Mouse (Mus musculus): ENCODE measurements around the gene Gm5089. TPM values are rescaled to one million over a fixed set of nuclear protein-coding genes. Genes with fewer than 3 reads are reported as not detected.

Gene Gm5089
- total RNA-seq, 2 experiments from 2014 or later = not detected

DNA sequence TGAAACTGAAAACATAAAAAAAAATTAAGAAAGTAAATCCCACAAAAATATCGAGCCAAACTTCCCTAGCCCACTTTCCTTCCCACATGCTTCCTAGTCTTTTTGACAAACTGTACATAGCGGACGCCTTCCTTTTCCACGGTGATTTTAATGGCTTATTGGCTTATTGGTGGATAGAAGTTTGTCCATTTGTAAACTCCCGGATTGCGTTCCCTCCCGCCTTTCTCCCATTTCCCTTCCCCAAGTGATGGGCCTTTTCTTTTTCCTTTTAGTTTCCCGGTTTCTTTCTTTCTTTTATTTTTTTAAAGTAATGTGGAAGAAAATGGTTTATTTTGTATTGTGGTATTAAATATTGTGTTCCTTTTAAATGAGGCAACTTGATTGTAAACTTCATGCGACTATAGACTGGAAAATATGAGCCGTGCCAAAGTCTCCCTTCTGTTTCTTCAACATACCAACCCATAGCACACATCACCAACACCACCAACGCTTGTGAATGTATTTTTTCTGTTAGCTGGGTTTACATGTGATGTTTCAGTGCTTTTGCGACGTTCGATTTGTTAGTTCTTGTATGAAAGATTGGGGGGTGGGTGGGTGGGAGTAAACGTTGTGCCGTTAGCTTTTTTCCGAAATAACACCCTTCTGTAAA lies 28.7 kb upstream of the Gm5089 start:
- no peak for DNase-seq
- intact Hi-C loops (cut with DNase I; ENCODE audit: low total_unique reads) = loop anchor here (10.0 kb wide), 1 partner anchor 405 kb away; no protein-coding TSS in a partner anchor

DNA sequence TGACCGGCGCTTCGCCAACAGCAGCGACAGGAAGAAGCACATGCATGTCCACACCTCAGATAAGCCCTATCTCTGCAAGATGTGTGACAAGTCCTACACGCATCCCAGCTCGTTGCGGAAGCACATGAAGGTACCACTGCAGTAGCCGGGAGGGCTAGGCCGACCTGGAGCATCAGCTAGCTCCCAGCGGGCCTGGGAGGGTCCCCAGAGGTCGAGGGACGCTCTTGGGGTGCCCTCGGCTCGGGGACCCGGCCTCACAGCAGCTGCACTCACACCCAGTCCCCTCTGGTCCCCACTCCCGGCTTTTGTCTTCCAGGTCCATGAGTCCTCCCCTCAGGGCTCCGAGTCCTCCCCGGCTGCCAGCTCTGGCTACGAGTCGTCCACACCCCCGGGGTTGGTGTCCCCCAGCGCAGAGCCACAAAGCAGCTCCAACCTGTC lies 27.7 kb upstream of the Gm5089 start:
- no peak for DNase-seq
- intact Hi-C loops (cut with DNase I; ENCODE audit: low total_unique reads) = no loop called here

DNA sequence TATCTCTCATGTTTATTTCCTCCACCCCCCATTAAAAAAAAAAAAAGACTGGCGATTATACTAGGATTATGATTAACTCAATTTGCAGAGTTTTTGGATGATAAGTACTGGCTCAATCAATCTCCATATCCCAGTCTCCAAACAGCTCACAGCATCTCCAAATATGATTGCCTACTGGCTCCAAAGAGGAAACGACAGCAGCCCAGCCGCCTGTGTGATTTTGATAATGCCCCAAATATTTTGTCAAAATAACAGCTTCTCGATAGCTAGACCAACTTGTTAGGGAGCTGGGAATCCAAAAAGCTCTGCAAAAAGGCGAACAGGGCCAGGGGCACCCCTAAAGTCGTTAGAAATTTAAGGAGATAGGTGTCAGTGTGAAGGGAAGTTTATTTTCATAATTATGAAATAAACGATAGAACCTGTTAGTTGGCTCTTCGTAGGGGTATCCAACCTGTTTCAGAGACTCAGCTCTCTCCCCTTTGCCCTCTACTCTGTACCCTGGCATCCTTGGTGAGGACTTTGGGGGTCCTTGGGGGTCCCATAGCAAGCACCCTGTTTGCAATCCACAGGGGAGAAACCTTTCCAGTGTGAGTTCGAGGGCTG lies 27.2 kb upstream of the Gm5089 start:
- no peak for DNase-seq
- intact Hi-C loops (cut with DNase I; ENCODE audit: low total_unique reads) = no loop called here

DNA sequence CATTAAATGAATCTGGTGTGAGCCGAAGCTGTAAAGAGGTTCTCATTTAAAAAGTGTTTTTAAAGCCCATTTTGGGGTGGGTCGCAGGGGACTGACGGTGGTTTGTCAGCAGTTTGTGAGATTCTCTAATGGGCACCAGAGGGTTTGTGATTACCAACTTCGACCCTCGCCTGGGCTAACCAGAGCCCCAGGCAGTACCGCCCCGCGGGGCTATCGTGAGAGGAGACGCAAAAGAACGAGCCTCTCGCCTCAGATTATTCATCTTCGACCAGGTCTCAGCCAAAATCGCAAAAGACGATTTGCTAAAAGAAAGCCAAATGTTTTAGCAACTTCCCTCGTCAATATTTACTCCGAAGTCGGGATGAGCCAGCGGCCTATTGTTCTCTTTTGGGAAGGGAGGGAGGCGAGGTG lies 26.4 kb upstream of the Gm5089 start:
- no peak for DNase-seq
- intact Hi-C loops (cut with DNase I; ENCODE audit: low total_unique reads) = no loop called here

DNA sequence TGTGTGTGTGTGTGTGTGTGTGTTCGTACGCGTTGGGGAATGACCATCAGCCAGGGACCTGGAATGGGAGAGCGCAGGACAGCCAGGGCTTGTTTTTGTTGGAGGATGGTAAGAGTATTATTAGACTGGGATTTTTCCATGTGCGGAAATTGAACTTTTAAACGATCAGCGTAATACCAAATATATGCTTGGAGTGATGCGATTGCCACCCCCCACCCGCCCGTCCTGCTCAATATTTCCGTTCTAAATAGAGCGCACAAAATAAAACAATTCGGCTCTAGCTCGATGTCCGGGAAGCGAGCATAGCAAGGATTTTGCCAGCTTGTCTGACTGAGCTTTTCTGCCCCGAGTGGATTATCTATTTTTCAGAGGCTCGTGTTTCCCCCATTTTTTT lies 25.9 kb upstream of the Gm5089 start:
- no peak for DNase-seq
- intact Hi-C loops (cut with DNase I; ENCODE audit: low total_unique reads) = no loop called here

DNA sequence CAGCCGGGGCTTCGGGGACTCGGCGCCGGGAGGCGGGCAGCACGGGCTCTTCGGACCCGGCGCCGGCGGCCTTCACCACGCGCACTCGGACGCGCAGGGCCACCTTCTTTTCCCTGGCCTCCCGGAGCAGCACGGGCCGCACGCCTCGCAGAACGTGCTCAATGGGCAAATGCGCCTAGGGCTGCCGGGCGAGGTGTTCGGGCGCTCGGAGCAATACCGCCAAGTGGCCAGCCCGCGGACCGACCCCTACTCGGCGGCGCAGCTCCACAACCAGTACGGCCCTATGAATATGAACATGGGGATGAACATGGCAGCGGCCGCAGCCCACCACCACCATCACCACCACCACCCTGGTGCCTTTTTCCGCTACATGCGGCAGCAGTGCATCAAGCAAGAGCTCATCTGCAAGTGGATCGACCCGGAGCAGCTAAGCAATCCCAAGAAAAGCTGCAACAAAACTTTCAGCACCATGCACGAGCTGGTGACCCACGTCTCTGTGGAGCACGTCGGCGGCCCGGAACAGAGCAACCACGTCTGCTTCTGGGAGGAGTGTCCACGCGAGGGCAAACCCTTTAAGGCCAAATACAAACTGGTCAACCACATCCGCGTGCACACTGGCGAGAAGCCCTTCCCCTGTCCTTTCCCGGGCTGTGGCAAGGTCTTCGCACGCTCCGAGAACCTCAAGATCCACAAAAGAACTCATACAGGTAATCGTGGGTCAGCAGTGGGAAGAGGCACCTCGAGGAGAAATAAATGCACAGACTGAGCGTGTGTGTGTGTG lies 25.3 kb upstream of the Gm5089 start:
- DNase-seq = no peak
- intact Hi-C loops (cut with DNase I; ENCODE audit: low total_unique reads) = no loop called here

DNA sequence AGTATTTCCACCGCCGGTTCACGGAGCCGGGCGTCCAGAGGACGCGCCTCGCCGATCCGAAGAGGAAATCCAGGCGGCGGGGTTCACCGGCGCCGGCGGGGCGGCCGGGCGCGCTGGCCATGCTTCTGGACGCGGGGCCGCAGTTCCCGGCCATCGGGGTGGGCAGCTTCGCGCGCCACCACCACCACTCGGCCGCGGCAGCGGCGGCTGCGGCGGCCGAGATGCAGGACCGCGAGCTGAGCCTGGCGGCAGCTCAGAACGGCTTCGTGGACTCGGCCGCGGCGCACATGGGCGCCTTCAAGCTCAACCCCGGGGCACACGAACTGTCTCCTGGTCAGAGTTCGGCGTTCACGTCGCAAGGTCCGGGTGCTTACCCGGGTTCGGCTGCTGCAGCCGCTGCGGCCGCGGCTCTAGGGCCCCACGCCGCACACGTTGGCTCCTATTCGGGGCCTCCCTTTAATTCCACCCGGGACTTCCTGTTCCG lies 24.7 kb upstream of the Gm5089 start:
- intact Hi-C loops (cut with DNase I; ENCODE audit: low total_unique reads) = no loop called here
- no peak for DNase-seq

DNA sequence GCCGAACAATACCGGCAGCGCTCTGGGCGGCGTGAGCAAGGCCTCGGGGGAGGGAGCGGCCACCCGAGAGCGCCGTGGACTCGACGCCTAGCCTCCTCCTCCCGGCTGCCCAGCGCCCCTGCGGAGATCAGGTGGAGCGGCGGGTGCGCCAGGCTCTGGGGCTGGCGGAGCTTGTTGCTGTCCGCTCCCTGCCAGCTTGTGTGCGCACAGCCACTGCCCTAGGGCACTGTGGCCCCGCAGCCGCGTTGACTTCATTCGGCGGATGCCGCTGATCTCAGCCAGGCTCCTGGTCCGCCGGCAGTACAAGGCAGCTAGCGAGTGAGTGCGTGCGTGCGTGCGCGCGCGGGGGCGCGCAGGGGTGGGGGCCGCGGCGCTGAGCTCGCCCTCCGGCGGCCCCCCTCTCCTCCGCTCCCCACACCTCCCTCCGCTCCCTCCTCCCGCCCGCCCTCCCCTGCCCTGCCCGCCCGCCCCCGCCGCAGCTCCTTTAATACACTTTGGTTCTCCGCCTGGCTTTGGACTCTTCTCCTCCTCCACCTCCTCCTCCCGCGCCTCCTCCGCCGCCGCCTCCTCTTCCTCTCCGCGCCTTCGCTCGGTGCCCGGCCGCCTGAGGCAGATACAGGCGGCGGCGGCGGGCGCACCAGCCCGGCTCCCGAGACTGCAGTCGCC lies 24.1 kb upstream of the Gm5089 start, which contains the start of gene Zic2:
Gene Zic2 (plus strand): TSS at position 545 of the 666 bp plus-strand sequence.
- intact Hi-C loops (cut with DNase I; ENCODE audit: low total_unique reads) = no loop called here
- DNase-seq = no peak

DNA sequence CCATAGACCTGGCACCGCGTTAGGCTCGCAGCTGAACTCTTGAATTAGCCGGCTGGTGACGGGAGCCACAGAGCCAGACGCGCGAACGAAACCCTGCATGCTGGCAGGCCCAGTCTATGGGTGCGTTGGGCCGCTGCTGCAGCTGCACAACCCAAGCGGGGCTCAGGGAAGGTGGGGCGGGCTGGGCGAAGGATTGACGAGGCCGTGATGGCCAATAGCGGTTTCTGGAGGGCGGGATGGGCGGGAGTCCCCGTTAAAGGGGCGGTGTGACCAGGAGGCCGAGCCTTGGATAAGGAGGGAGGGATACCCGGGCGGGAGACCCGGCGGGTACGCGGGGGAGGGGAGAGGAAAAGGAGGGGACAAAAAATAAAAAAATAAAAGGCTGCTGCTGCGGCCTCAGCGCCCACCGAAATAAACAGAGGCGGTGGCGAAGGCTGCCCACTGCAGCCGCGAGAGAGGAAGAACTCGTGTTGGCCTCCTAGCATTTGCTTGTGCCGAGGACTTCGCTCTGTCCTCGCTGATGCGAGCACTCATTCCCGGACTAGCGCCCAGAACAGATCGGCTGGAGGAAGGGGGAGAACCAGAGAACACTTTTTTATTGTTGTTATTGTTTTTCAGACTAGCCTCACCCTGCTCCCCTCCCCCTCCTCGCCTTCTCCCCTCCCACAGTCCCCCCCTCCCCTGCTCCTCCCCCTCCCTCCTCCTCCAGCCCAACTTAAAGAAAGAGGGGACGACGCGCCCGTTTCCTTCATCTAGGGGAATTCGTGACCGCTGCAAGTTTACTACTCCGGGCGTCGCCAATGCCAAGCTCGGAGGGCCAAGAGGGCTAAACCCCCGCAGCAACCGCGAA lies 23.4 kb upstream of the Gm5089 start:
- DNase-seq = no peak
- intact Hi-C loops (cut with DNase I; ENCODE audit: low total_unique reads) = no loop called here

DNA sequence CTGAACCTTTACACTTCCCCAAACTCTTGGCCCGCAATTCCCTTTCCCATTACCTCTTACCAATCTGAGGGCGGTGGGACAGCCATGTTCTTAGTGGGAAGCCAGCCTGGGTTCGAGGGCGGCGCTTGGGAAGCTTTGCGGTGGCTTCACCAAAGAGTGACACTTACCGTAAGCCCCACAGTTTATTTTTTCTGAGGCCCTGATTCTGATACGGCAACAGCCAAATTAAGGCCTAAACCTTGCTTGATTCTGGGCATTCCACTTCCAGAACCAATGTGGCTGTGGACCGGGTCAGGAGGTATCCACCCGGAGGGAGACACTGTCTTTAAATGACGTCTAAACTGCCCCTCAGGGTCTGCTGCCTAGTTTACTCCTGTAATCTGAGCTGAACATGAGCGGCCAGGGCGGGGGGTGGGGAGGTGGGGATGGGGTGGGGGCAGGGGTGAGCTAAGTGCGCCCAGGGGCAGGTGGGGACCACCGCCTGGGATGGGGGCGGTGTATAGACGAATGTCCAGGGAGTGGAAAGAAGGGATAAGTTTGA lies 22.4 kb upstream of the Gm5089 start:
- intact Hi-C loops (cut with DNase I; ENCODE audit: low total_unique reads) = no loop called here
- DNase-seq = no peak

DNA sequence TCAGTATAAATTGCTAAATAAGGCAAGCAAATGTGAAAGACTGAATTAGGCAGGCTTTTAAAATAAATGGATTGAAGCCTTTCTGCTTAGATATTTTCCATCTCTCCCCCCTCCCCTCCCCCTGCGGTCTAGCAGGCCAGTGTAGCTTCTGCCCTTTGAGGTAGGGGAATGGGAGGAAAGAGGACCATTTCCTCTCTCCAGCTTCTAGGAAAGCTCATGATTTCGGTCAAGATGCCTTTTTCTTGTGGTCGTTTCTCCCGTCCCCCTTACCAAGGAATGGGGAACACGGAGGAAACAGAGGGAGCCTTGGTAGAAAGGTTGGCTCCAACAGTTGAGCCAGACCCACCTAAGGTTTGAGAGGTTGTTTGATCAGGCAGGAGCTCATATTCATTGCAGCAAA lies 21.7 kb upstream of the Gm5089 start:
- intact Hi-C loops (cut with DNase I; ENCODE audit: low total_unique reads) = no loop called here
- no peak for DNase-seq

DNA sequence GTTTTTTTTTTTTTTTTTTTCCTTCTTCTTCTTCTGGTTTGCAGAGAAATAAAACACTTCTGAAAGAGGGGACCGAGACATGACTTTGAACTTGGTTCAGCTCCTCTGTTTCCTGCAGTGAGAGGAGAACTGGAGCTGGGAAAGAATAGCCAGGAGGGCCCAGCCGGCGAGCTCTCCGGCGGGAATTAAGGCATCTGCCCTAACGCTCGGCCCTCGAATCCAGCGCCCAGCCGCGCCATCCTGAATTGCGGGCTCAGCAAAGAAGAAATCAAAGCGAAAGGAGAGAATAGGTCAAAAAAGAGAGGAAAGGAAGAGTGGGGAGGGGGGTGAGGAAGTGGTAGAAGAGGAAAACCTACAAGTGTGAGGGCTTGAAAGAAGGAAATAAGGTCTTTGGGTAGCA lies 21.2 kb upstream of the Gm5089 start:
- DNase-seq = no peak
- intact Hi-C loops (cut with DNase I; ENCODE audit: low total_unique reads) = no loop called here

DNA sequence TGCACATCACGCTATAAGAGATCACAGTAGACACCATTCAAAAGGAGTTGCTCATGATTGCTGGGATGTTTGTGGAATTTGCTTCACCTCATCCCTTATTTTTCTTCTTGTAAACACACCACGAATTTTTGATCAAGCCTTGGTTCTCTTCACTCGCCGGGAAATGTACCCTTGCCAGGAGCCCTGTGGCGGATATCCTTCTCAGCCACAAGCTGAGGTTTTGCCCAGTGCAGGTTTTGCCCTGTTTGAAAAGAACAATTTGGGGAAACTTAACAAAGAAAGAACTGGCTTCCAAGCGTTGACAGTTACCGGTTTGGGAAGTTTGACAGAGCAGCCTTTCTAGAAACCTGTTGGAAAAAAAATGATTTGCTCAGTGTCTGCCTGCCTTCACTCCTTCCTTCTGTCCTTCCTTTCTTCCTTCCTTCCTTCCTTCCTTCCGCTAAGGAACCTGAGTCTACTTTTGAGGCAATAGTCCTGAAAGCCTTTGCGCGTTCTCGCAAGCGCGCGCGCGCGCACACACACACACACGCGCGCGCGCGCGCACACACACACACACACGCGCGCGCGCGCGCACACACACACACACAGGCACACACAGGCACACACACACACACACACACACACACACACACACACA lies 20.7 kb upstream of the Gm5089 start:
- intact Hi-C loops (cut with DNase I; ENCODE audit: low total_unique reads) = no loop called here
- DNase-seq = no peak

DNA sequence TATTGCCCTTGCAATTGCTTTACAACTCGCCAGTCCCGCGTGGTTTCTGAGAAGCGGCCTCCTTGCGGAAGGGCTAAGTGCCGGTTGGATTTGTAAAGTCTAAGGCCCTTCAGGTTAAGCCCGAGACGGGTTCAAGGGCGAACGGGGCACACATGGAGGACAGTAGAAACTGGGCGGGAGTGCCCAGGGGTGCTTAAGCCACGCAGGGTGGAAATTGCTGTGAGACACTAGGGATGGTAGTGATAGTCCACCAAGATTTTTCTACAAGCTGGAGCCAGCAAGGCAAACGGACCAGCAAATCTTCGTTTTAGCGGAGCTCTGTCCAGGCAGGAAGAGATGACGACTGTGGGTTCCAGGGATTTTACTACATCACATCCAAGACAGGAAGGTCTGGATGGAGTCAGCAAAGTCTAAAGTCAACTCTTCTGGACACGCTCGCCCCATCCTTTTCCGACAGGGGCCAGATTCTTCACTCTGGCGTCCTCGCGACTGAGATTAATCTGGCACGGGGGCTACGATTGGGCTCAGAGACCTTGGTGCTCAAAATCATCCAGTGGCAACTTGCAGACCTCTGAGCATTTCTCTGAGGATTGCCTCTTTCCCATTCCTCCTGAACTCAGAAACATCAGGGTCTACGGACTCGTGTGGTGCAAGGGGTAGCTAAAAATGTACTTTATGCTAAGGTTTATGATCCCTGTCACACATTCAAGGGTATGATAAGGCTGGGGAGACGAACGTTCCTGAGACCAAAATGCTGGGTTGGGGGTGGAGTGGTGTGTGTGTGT lies 18.2 kb upstream of the Gm5089 start:
- no peak for DNase-seq
- intact Hi-C loops (cut with DNase I; ENCODE audit: low total_unique reads) = no loop called here

DNA sequence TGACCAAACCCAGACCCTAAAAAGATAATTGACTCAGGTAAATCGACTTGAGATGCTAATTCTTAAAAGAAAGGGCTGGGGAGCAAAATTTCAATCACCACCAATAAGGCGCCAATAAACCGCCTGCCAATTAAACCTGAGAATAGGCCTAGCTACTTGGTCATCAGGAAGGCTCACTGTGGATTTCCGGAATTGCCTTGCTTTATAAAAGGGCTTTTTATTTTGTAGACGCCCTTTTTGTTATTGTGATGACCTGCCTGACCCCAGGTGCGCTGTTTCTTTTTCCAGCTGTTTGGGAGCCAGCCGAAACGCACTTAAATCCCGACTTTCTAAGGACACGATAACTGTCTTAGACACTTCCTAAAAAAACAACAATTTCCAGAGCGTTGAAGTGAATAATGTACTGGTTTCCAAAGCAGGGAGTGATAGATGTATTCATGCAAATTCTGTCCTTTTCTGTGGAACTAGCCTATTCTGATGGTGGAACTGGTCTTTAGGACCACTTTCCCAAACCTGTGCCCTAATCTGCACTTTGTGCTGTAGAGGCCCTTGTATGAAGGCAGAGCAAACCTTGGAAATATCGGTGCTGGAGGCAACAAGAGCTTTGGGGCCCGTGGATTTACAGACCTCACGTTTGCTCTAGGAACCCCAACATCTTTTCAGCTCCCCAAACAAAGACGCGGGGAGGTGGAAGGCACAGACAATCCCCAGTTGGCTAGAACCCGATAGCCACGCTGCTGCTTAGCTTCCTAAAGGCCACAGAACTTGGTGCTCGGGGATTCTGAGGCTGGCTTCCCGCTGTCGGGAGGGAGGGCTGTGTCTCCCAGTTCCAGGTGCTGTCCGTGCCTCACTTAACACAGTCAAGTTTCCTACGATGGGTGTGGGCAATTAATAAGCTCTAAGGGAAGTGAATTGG lies 17.3 kb upstream of the Gm5089 start:
- intact Hi-C loops (cut with DNase I; ENCODE audit: low total_unique reads) = no loop called here
- DNase-seq = no peak

DNA sequence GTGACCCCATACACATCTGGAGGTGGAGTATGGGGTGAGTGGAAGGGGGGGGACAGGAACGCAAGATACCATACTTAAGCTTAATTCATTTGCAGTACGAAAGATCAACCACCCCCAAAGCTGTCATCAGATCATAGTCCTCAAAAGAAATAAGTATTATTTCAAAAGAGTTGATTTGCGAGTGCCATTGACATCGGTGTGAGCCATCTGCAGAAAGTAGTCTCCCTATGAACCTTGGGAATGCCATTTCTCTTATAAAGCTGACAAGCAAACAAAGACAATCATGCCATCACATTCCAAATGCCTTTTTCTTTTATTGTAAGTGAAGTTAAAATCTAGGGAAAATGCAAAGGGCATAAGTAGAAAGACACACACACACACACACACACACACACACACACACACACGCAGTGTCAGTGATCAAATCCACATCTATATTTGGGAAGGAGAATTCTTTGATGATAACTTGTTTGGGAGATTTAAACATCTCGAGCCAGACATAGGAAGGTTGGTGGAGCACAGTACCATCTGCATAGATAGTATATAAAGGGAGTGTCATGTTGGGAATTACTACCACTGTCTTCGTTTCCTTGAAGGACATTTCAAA lies 15.9 kb upstream of the Gm5089 start:
- no peak for DNase-seq
- intact Hi-C loops (cut with DNase I; ENCODE audit: low total_unique reads) = no loop called here
